8 mouse cellular contexts compared by ENCODE assay signal in genomic region chr16:20098866-20099629, GRCm38 (mm10). TPM values are rescaled to one million over a fixed set of nuclear protein-coding genes. Genes with fewer than 3 reads are reported as not detected.
DNase-seq lines count a peak whose midpoint lies in the region; ATAC-seq and TF ChIP-seq lines count a peak whose summit lies in the region.

No protein-coding gene starts in this region.

- TF ChIP-seq POLR2A in ES-Bruce4 (IDR thresholded peaks at IDR 0.05; ENCODE audit: insufficient read depth, low read length) = no peak

- WGBS in forebrain, embryonic 15.5 days = 96% methylated on average over 6 of the region's 6 CpGs
- WGBS in liver, embryonic 14.5 days (ENCODE audit: insufficient replicate concordance) = 89% methylated on average over 6 of the region's 6 CpGs

- H3K9me3 ChIP-seq in ES-Bruce4 (replicated peaks; ENCODE audit: control insufficient read depth, insufficient read depth, low read length, poor library complexity, severe bottlenecking) = peaks cover 16% of the 10 kb centered on the region
- peaks cover 8% of the 10 kb centered on the region for H3K9me3 ChIP-seq in forebrain, embryonic 15.5 days
- H3K9me3 ChIP-seq in liver, embryonic 14.5 days (ENCODE audit: control insufficient read depth, low read length) = no peaks in the 10 kb centered on the region

- no peak overlapping the region for H3K9ac ChIP-seq in ES-Bruce4 (ENCODE audit: low read depth, poor library complexity, severe bottlenecking)
- no peak overlapping the region for H3K9ac ChIP-seq in forebrain, embryonic 15.5 days (replicated peaks)
- no peak overlapping the region for H3K9ac ChIP-seq in liver, embryonic 14.5 days (replicated peaks)

- peak; percentile 18 for TF ChIP-seq CTCF in ES-Bruce4 (IDR thresholded peaks at IDR 0.05; ENCODE audit: low read depth, low read length)
- peak; percentile 41 for TF ChIP-seq CTCF in liver, embryonic 14.5 days (IDR thresholded peaks at IDR 0.05; ENCODE audit: low read depth)

- no peak for ATAC-seq in forebrain, embryonic 15.5 days (replicated peaks)
- no peak for ATAC-seq in liver, embryonic 14.5 days (ENCODE audit: insufficient read depth)

- peak; percentile 91 for DNase-seq in heart, adult 11 months
- no peak for DNase-seq in heart, postnatal 25 days (ENCODE audit: low spot score)
- no peak for DNase-seq in liver, embryonic 14.5 days (ENCODE audit: low read depth in 3 of 3, low spot score in 3 of 3)
- peak; percentile 5 for DNase-seq in thymus, postnatal 0 days (ENCODE audit: low spot score)
- no peak for DNase-seq in adrenal gland, adult 18-20 months (ENCODE audit: low spot score in 2 of 2)
- no peak for DNase-seq in urinary bladder, postnatal 14 days (ENCODE audit: low spot score)

- no peak overlapping the region for H3K4me3 ChIP-seq in ES-Bruce4 (ENCODE audit: low read depth, low read length)
- peak overlapping the region; percentile 87 for H3K4me3 ChIP-seq in forebrain, embryonic 15.5 days
- H3K4me3 ChIP-seq in liver, embryonic 14.5 days (ENCODE audit: insufficient read depth in 1 of 2, low read depth in 2 of 2, low read length in 2 of 2) = no peak overlapping the region

- TF ChIP-seq EP300 in ES-Bruce4 (IDR thresholded peaks at IDR 0.05; ENCODE audit: insufficient read depth, low read depth, low read length) = no peak
- TF ChIP-seq EP300 in liver, embryonic 14.5 days (IDR thresholded peaks at IDR 0.05; ENCODE audit: low read depth) = no peak

- H3K27me3 ChIP-seq in ES-Bruce4 (ENCODE audit: control insufficient read depth, insufficient read depth, low read length, poor library complexity, severe bottlenecking) = no peaks in the 10 kb centered on the region
- H3K27me3 ChIP-seq in forebrain, embryonic 15.5 days = no peaks in the 10 kb centered on the region
- H3K27me3 ChIP-seq in liver, embryonic 14.5 days (ENCODE audit: control insufficient read depth, insufficient read depth, low read length) = no peaks in the 10 kb centered on the region

- no peaks in the 10 kb centered on the region for H3K4me1 ChIP-seq in ES-Bruce4 (ENCODE audit: control insufficient read depth, insufficient read depth, low read length)
- H3K4me1 ChIP-seq in forebrain, embryonic 15.5 days = peaks cover 10% of the 10 kb centered on the region
- peaks cover 2% of the 10 kb centered on the region in 2 experiments; a peak in 1 of 4 replicates for H3K4me1 ChIP-seq in liver, embryonic 14.5 days (replicated peaks; ENCODE audit: control insufficient read depth in 2 of 2, insufficient read depth in 2 of 2, low read length in 1 of 2)

- no peak overlapping the region for H3K27ac ChIP-seq in ES-Bruce4 (ENCODE audit: insufficient read depth, low read length)
- H3K27ac ChIP-seq in forebrain, embryonic 15.5 days (replicated peaks) = no peak overlapping the region
- H3K27ac ChIP-seq in liver, embryonic 14.5 days = no peak overlapping the region

- intact Hi-C loops in heart, postnatal 25 days (cut with DNase I) = loop anchor here (5.0 to 10.0 kb wide), 3 partner anchors 117 to 374 kb away; partner anchors contain the start of gene Klhl6

- H3K36me3 ChIP-seq in ES-Bruce4 (ENCODE audit: control insufficient read depth, insufficient read depth, low read length, poor library complexity, severe bottlenecking) = peaks cover 8% of the 10 kb centered on the region
- H3K36me3 ChIP-seq in forebrain, embryonic 15.5 days = peaks cover 18% of the 10 kb centered on the region
- H3K36me3 ChIP-seq in liver, embryonic 14.5 days (replicated peaks; ENCODE audit: control insufficient read depth, insufficient read depth, low read depth) = no peaks in the 10 kb centered on the region

- H3K4me2 ChIP-seq in forebrain, embryonic 15.5 days (replicated peaks) = peak overlapping the region; percentile 73; the same call in 1 of the 2 replicates
- H3K4me2 ChIP-seq in liver, embryonic 14.5 days (ENCODE audit: low read depth) = peak overlapping the region; percentile 85

RNA-seq across cellular contexts. Expression of gene Klhl24, which starts 1.7 kb away (rescaled TPM):
- total RNA-seq in heart, postnatal 25 days (2021) = 100 to 1,000 TPM; 273 to 285 TPM
- 96.1 and 113 TPM in 2 replicates for polyA plus RNA-seq in ES-Bruce4 (2011; ENCODE audit: insufficient read depth, insufficient read length, low read depth, missing spikeins)
- 71.5 and 75.6 TPM in 2 replicates for polyA plus RNA-seq in forebrain, embryonic 15.5 days (2015; fragmentation: Nextera tagmentation; extraction: Ambion mirVana)
- 1.2 and 1.6 TPM in 2 replicates for polyA plus RNA-seq in liver, embryonic 14.5 days (2012; rRNA removed)
- polyA plus RNA-seq in liver, embryonic 14.5 days (2014; fragmentation: Nextera tagmentation; extraction: Ambion mirVana) = 2.9 and 3.7 TPM in 2 replicates
- polyA plus RNA-seq in thymus, postnatal 0 days (2015; fragmentation: Nextera tagmentation; extraction: Ambion mirVana) = 29.2 and 29.5 TPM in 2 replicates
- total RNA-seq in adrenal gland, adult 18-20 months (2021) = 10 to 100 TPM; 50.1 to 53.9 TPM

RNA-seq across cellular contexts. Expression of gene Yeats2, which starts 41.8 kb away (rescaled TPM):
- total RNA-seq in heart, postnatal 25 days (2021) = 10 to 100 TPM; 10.7 to 12.0 TPM
- 92.7 and 112 TPM in 2 replicates for polyA plus RNA-seq in ES-Bruce4 (2011; ENCODE audit: insufficient read depth, insufficient read length, low read depth, missing spikeins)
- 24.3 and 30.2 TPM in 2 replicates for polyA plus RNA-seq in forebrain, embryonic 15.5 days (2015; fragmentation: Nextera tagmentation; extraction: Ambion mirVana)
- polyA plus RNA-seq in liver, embryonic 14.5 days (2012; rRNA removed) = 6.1 and 7.6 TPM in 2 replicates
- 3.0 and 4.5 TPM in 2 replicates for polyA plus RNA-seq in liver, embryonic 14.5 days (2014; fragmentation: Nextera tagmentation; extraction: Ambion mirVana)
- polyA plus RNA-seq in thymus, postnatal 0 days (2015; fragmentation: Nextera tagmentation; extraction: Ambion mirVana) = 8.9 and 9.9 TPM in 2 replicates
- total RNA-seq in adrenal gland, adult 18-20 months (2021) = 10 to 100 TPM; 17.1 to 25.6 TPM

Comparison
In these comparisons a context has a peak if more than half of its experiments do, and no peak if none do; other contexts are left out.
1. DNase-seq: peak in heart, adult 11 months (single experiment) and thymus, postnatal 0 days (single experiment); none in heart, postnatal 25 days (single experiment), liver, embryonic 14.5 days (0 of 3), adrenal gland, adult 18-20 months (0 of 2) and urinary bladder, postnatal 14 days (single experiment).